9 mouse cellular contexts compared by ENCODE assay signal in the genomic region with DNA sequence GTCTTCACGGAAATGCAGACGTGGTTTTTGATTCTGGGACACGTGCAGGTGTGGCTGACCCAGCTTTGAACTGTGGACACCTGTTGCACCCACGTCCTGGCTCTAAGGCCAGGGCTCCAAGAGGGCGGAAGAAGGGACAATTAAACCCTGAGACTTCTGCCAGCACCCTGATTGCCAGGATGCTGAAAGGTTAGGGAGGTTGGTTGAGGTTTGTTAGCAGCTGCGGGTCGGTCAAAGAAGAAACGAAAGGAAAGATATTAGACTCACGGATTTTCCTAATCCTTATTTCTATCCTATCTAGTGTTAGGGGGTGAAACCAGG. TPM values are rescaled to one million over a fixed set of nuclear protein-coding genes. Genes with fewer than 3 reads are reported as not detected.
DNase-seq lines count a peak whose midpoint lies in the region; ATAC-seq lines count a peak whose summit lies in the region.
"Had no signal": no experiment of that assay in that cellular context is flagged by ENCODE, and none has a peak within 500 bp of the region (broad histone marks: within the 10 kb centered on the region; RNA-seq: fewer than 3 reads in every experiment).

No protein-coding gene starts in this region.

- no peak for DNase-seq in kidney, postnatal 4 days
- no peak for DNase-seq in embryonic facial prominence, embryonic 10.5 days (ENCODE audit: low spot score)
- no peak for DNase-seq in ovary, postnatal 36 days (ENCODE audit: low spot score)
- no peak for DNase-seq in adrenal gland, adult (ENCODE audit: inconsistent age in 2 of 2, low spot score in 1 of 2)
- DNase-seq in gastrocnemius, postnatal 36 days, result no peak

- H3K4me1 ChIP-seq in kidney, embryonic 15.5 days, result peaks cover 22% of the 10 kb centered on the region
- H3K4me1 ChIP-seq in embryonic facial prominence, embryonic 10.5 days, result peaks cover 32% of the 10 kb centered on the region
- peaks cover 13% of the 10 kb centered on the region for H3K4me1 ChIP-seq in intestine, embryonic 16.5 days (ENCODE audit: control insufficient read depth, insufficient read depth, low read length)
- H3K4me1 ChIP-seq in neural tube, embryonic 12.5 days, result peaks cover 9% of the 10 kb centered on the region

- H3K9ac ChIP-seq in kidney, embryonic 15.5 days, result no peak overlapping the region
- peak overlapping the region; percentile 67 for H3K9ac ChIP-seq in intestine, embryonic 16.5 days (ENCODE audit: low read depth, low read length)
- no peak overlapping the region for H3K9ac ChIP-seq in neural tube, embryonic 12.5 days

- no peak overlapping the region for H3K27ac ChIP-seq in kidney, embryonic 15.5 days
- no peak overlapping the region for H3K27ac ChIP-seq in embryonic facial prominence, embryonic 10.5 days (replicated peaks)
- no peak overlapping the region for H3K27ac ChIP-seq in intestine, embryonic 16.5 days (ENCODE audit: low read length)
- no peak overlapping the region for H3K27ac ChIP-seq in neural tube, embryonic 12.5 days

- intact Hi-C loops in gastrocnemius, postnatal 36 days (cut with DNase I), result no loop called here

- peaks cover 70% of the 10 kb centered on the region for H3K27me3 ChIP-seq in kidney, embryonic 15.5 days
- peaks cover 77% of the 10 kb centered on the region for H3K27me3 ChIP-seq in embryonic facial prominence, embryonic 10.5 days (replicated peaks; ENCODE audit: low read depth, poor library complexity, severe bottlenecking)
- peaks cover 16% of the 10 kb centered on the region for H3K27me3 ChIP-seq in intestine, embryonic 16.5 days (replicated peaks; ENCODE audit: control insufficient read depth, insufficient read depth, low read length)
- H3K27me3 ChIP-seq in neural tube, embryonic 12.5 days (replicated peaks), result peaks cover 37% of the 10 kb centered on the region

- peak overlapping the region; percentile 83 for H3K4me2 ChIP-seq in kidney, embryonic 15.5 days
- peak overlapping the region; percentile 95 for H3K4me2 ChIP-seq in intestine, embryonic 16.5 days (ENCODE audit: low read depth, low read length)
- peak overlapping the region; percentile 71 for H3K4me2 ChIP-seq in neural tube, embryonic 12.5 days (replicated peaks)

- no peaks in the 10 kb centered on the region for H3K9me3 ChIP-seq in kidney, embryonic 15.5 days (replicated peaks)
- no peaks in the 10 kb centered on the region for H3K9me3 ChIP-seq in embryonic facial prominence, embryonic 10.5 days
- no peaks in the 10 kb centered on the region for H3K9me3 ChIP-seq in intestine, embryonic 16.5 days (ENCODE audit: control insufficient read depth, low read length)
- H3K9me3 ChIP-seq in neural tube, embryonic 12.5 days, result no peaks in the 10 kb centered on the region

- H3K36me3 ChIP-seq in kidney, embryonic 15.5 days, result no peaks in the 10 kb centered on the region
- no peaks in the 10 kb centered on the region for H3K36me3 ChIP-seq in embryonic facial prominence, embryonic 10.5 days (replicated peaks)
- H3K36me3 ChIP-seq in intestine, embryonic 16.5 days (ENCODE audit: control insufficient read depth, insufficient read depth, low read length), result no peaks in the 10 kb centered on the region
- no peaks in the 10 kb centered on the region for H3K36me3 ChIP-seq in neural tube, embryonic 12.5 days

- peak overlapping the region; percentile 49 for H3K4me3 ChIP-seq in kidney, embryonic 15.5 days (replicated peaks)
- H3K4me3 ChIP-seq in embryonic facial prominence, embryonic 10.5 days, result peak overlapping the region; percentile 61
- peak overlapping the region; percentile 52 for H3K4me3 ChIP-seq in intestine, embryonic 16.5 days (ENCODE audit: low read length)
- peak overlapping the region; percentile 36 for H3K4me3 ChIP-seq in neural tube, embryonic 12.5 days

- 0 out of 2 replicates have a peak, but pooled peaks have one; percentile 31 for ATAC-seq in kidney, embryonic 15.5 days (replicated peaks; ENCODE audit: low FRiP score)
- ATAC-seq in intestine, embryonic 16.5 days, result 0 out of 2 replicates have a peak, but pooled peaks have one; percentile 26
- no peak for ATAC-seq in neural tube, embryonic 12.5 days (ENCODE audit: low FRiP score, low read depth)

- 29% methylated on average over 9 of the region's 9 CpGs for WGBS in kidney, embryonic 15.5 days
- WGBS in embryonic facial prominence, embryonic 10.5 days, result 32% methylated on average over 9 of the region's 9 CpGs
- 33% methylated on average over 9 of the region's 9 CpGs for WGBS in intestine, embryonic 16.5 days
- 31% methylated on average over 9 of the region's 9 CpGs for WGBS in neural tube, embryonic 12.5 days

RNA-seq across cellular contexts. Expression of a gene that starts 2.0 kb away (rescaled TPM):
- polyA plus RNA-seq in kidney, embryonic 15.5 days (2015; fragmentation: Nextera tagmentation; extraction: Ambion mirVana), result 0.53 and 0.72 TPM in 2 replicates
- polyA plus RNA-seq in embryonic facial prominence, embryonic 10.5 days (2016; fragmentation: Nextera tagmentation; extraction: Ambion mirVana), result 0.16 and 0.34 TPM in 2 replicates
- 4.4 and 4.7 TPM in 2 replicates for polyA plus RNA-seq in intestine, embryonic 16.5 days (2015; fragmentation: Nextera tagmentation; extraction: Ambion mirVana)
- 0.39 and 0.57 TPM in 2 replicates for polyA plus RNA-seq in neural tube, embryonic 12.5 days (2016; fragmentation: Nextera tagmentation; extraction: Ambion mirVana)
- total RNA-seq in gastrocnemius, postnatal 36 days (2021), result under 1 TPM in 1 of 2 experiments, not detected in 1; 0.46 TPM
- total RNA-seq: gastrocnemius, postnatal 25 days had no signal

RNA-seq across cellular contexts. Expression of a gene that starts 5.5 kb away (rescaled TPM):
- polyA plus RNA-seq in kidney, embryonic 15.5 days (2015; fragmentation: Nextera tagmentation; extraction: Ambion mirVana), result 0.12 TPM in 1 of 2 replicates, not detected in the other
- polyA plus RNA-seq in embryonic facial prominence, embryonic 10.5 days (2016; fragmentation: Nextera tagmentation; extraction: Ambion mirVana), result not detected in 2 replicates
- 0.18 and 0.23 TPM in 2 replicates for polyA plus RNA-seq in intestine, embryonic 16.5 days (2015; fragmentation: Nextera tagmentation; extraction: Ambion mirVana)
- polyA plus RNA-seq in neural tube, embryonic 12.5 days (2016; fragmentation: Nextera tagmentation; extraction: Ambion mirVana), result 0.18 TPM in 1 of 2 replicates, not detected in the other
- under 1 TPM in 1 of 2 experiments, not detected in 1; 0.46 TPM for total RNA-seq in gastrocnemius, postnatal 36 days (2021)

RNA-seq across cellular contexts. Expression of a gene that starts 8.0 kb away (rescaled TPM):
- polyA plus RNA-seq in kidney, embryonic 15.5 days (2015; fragmentation: Nextera tagmentation; extraction: Ambion mirVana), result 12.1 and 13.7 TPM in 2 replicates
- 2.6 and 6.9 TPM in 2 replicates for polyA plus RNA-seq in embryonic facial prominence, embryonic 10.5 days (2016; fragmentation: Nextera tagmentation; extraction: Ambion mirVana)
- 16.9 and 17.1 TPM in 2 replicates for polyA plus RNA-seq in intestine, embryonic 16.5 days (2015; fragmentation: Nextera tagmentation; extraction: Ambion mirVana)
- 6.8 and 7.0 TPM in 2 replicates for polyA plus RNA-seq in neural tube, embryonic 12.5 days (2016; fragmentation: Nextera tagmentation; extraction: Ambion mirVana)
- total RNA-seq in gastrocnemius, postnatal 36 days (2021), result 1 to 10 TPM in 1 of 2 experiments, under 1 TPM in 1; 0.74 to 1.5 TPM

RNA-seq across cellular contexts. Expression of a gene that starts 8.9 kb away (rescaled TPM):
- 0.10 TPM in 1 of 2 replicates, not detected in the other for polyA plus RNA-seq in kidney, embryonic 15.5 days (2015; fragmentation: Nextera tagmentation; extraction: Ambion mirVana)
- not detected in 2 replicates for polyA plus RNA-seq in embryonic facial prominence, embryonic 10.5 days (2016; fragmentation: Nextera tagmentation; extraction: Ambion mirVana)
- polyA plus RNA-seq in intestine, embryonic 16.5 days (2015; fragmentation: Nextera tagmentation; extraction: Ambion mirVana), result 0.99 and 1.2 TPM in 2 replicates
- polyA plus RNA-seq in neural tube, embryonic 12.5 days (2016; fragmentation: Nextera tagmentation; extraction: Ambion mirVana), result not detected in 2 replicates
- total RNA-seq in gastrocnemius, postnatal 36 days (2021), result under 1 TPM; 0.36 to 0.62 TPM

RNA-seq across cellular contexts. Expression of a gene that starts 20.4 kb away (rescaled TPM):
- polyA plus RNA-seq in kidney, embryonic 15.5 days (2015; fragmentation: Nextera tagmentation; extraction: Ambion mirVana), result 8.8 and 9.2 TPM in 2 replicates
- polyA plus RNA-seq in embryonic facial prominence, embryonic 10.5 days (2016; fragmentation: Nextera tagmentation; extraction: Ambion mirVana), result 2.9 and 3.9 TPM in 2 replicates
- 17.4 and 19.4 TPM in 2 replicates for polyA plus RNA-seq in intestine, embryonic 16.5 days (2015; fragmentation: Nextera tagmentation; extraction: Ambion mirVana)
- 8.3 and 9.1 TPM in 2 replicates for polyA plus RNA-seq in neural tube, embryonic 12.5 days (2016; fragmentation: Nextera tagmentation; extraction: Ambion mirVana)
- total RNA-seq in gastrocnemius, postnatal 36 days (2021), result under 1 TPM in 1 of 2 experiments, not detected in 1; 0.47 TPM
